Mouse (Mus musculus) adrenal gland, postnatal 25 days (tissue): ENCODE measurements around the gene Lmtk2. TPM values are rescaled to one million over a fixed set of nuclear protein-coding genes. Genes with fewer than 3 reads are reported as not detected.

Source experiments
- DNase-seq: peaks from one replicate; pipeline ENCODE4 v3.0.0; 2021; ENCODE audit warnings: mixed read lengths
- total RNA-seq: library from RNA; stranded (reverse); gene quantifications from 2 replicates; pipeline ENCODE4 v1.2.3, GENCODE M21; 2021

Lmtk2 gene
- total RNA-seq, 1 experiment from 2014 or later = 34.8 TPM

GRCm38 (mm10) chr5:144109201-144109600 lies 9.0 kb downstream of the Lmtk2 start:
- DNase-seq = no peak

GRCm38 (mm10) chr5:144112574-144113438 lies 12.6 kb downstream of the Lmtk2 start:
- DNase-seq = no peak

GRCm38 (mm10) chr5:144114068-144114467 lies 13.8 kb downstream of the Lmtk2 start:
- DNase-seq = no peak

- no peak for DNase-seq
Measured at GRCm38 (mm10) chr5:144114970-144115627, 14.9 kb downstream of the Lmtk2 start.

- DNase-seq = no peak
Measured at GRCm38 (mm10) chr5:144115628-144115977, 15.4 kb downstream of the Lmtk2 start.

GRCm38 (mm10) chr5:144118271-144118670 lies 18.0 kb downstream of the Lmtk2 start:
- DNase-seq = no peak

GRCm38 (mm10) chr5:144119286-144119685 lies 19.1 kb downstream of the Lmtk2 start:
- no peak for DNase-seq

GRCm38 (mm10) chr5:144121489-144121888 lies 21.3 kb downstream of the Lmtk2 start:
- DNase-seq = no peak

- no peak for DNase-seq
Measured at GRCm38 (mm10) chr5:144125979-144126755, 25.9 kb downstream of the Lmtk2 start.

- DNase-seq = no peak
Measured at GRCm38 (mm10) chr5:144143531-144143930, 43.3 kb downstream of the Lmtk2 start.

- DNase-seq = no peak
Measured at GRCm38 (mm10) chr5:144146898-144147297, 46.7 kb downstream of the Lmtk2 start.

- DNase-seq = no peak
Measured at GRCm38 (mm10) chr5:144149530-144149929, 49.3 kb downstream of the Lmtk2 start.

GRCm38 (mm10) chr5:144151270-144151669 lies 51.0 kb downstream of the Lmtk2 start:
- no peak for DNase-seq

GRCm38 (mm10) chr5:144154528-144154927 lies 54.3 kb downstream of the Lmtk2 start:
- peak; percentile 55 for DNase-seq

- DNase-seq = peak; percentile 81
Measured at GRCm38 (mm10) chr5:144158604-144159003, 58.4 kb downstream of the Lmtk2 start.

- DNase-seq = no peak
Measured at GRCm38 (mm10) chr5:144159137-144159536, 58.9 kb downstream of the Lmtk2 start.

GRCm38 (mm10) chr5:144162080-144162812 lies 62.0 kb downstream of the Lmtk2 start:
- DNase-seq = no peak

- no peak for DNase-seq
Measured at GRCm38 (mm10) chr5:144162813-144163517, 62.7 kb downstream of the Lmtk2 start.

- DNase-seq = no peak
Measured at GRCm38 (mm10) chr5:144165756-144166155, 65.5 kb downstream of the Lmtk2 start.

GRCm38 (mm10) chr5:144169275-144169975 lies 69.2 kb downstream of the Lmtk2 start:
- no peak for DNase-seq

- no peak for DNase-seq
Measured at GRCm38 (mm10) chr5:144173648-144174047, 73.4 kb downstream of the Lmtk2 start.
